Mouse (Mus musculus) layer of hippocampus, adult 9-10 months (tissue): ENCODE results near the gene Kiss1.
"Not testable (repeated sequence)": the region's sequence is repeated elsewhere in the genome, so short reads cannot be mapped to it uniquely, and the experiment has no call there.

Experiments
- DNase-seq: peaks from one replicate; pipeline ENCODE4 v3.0.0; 2022; ENCODE audit warnings: low spot score

The Kiss1 gene

DNA sequence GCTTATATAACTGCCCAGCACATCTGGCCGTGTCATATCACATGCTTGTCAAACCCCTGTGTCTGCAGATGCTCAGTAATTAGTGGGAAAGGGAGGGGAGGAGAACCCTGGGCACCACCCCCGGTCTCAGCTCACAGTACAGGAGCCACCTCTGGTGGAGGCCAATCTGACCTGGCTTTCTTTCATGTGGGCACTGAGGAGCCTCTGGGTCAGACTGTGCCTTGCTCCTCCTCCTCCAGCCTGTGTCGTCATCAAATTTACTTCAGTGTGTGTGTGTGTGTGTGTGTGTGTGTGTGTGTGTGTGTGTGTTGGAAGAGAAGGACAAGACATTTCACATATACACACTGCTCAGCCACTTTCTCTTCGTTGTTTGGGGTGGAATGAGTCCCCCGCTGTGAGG lies 1.7 kb downstream of the Kiss1 start:
- no peak for DNase-seq

DNA sequence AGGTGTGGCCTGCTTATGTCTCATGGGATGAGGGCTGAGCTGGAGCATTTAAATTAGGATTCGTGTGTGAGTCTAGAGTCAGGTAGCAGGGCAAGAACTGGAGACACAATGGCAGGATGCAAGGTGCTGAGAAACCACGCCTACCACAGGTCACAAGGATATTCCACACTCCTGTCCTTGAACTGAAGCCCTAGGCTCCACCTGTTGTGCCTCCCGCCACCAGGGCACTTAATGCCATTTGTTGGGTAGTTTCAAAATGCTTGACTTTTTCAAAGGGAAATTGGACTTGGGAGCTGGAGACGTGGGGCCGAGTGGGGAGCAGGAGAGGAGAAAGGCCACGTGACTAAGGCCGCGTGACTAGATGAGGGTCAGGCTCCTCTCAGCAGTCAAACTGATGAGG lies 4.3 kb downstream of the Kiss1 start:
- DNase-seq, result no peak

DNA sequence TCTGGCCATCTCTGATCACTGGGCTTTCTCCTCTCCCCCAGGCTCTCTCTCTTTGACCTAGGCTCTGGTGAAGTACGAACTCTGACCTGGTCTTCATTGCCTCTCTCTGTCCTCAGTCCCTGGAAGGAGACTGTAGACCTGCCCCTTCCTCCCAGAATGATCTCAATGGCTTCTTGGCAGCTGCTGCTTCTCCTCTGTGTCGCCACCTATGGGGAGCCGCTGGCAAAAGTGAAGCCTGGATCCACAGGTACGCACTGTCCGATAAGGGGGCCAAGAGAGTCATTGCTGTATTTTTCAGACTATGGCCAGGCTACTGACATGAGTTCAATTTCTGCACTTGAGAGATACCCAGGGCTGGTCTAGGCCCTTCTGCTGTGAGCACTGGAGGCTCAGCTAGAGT lies 5.4 kb downstream of the Kiss1 start:
- no peak for DNase-seq

DNA sequence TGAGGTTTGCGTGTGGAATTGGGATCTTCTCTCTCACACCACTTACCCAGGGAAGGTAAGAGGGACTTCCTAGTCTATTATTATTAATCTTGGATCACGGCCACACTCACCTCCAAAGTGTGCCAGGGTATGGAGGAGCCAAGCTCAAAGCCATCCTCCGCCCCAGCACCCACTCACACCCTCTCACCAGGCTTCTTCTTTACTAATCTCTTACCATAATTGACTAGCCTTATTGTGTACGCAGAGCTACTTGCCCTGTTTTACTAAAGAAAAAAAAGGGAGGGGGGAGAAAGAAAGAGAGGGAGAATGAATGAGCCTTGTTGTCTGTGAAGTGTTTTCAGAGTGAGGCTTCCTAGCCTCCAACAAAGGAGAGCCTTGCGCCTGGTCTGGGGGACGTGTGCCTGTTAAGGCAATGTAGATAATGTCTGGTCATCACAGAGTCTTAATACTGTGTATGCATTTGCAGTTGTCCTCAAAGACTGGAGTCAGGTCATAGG lies 6.7 kb downstream of the Kiss1 start:
- DNase-seq, result no peak

DNA sequence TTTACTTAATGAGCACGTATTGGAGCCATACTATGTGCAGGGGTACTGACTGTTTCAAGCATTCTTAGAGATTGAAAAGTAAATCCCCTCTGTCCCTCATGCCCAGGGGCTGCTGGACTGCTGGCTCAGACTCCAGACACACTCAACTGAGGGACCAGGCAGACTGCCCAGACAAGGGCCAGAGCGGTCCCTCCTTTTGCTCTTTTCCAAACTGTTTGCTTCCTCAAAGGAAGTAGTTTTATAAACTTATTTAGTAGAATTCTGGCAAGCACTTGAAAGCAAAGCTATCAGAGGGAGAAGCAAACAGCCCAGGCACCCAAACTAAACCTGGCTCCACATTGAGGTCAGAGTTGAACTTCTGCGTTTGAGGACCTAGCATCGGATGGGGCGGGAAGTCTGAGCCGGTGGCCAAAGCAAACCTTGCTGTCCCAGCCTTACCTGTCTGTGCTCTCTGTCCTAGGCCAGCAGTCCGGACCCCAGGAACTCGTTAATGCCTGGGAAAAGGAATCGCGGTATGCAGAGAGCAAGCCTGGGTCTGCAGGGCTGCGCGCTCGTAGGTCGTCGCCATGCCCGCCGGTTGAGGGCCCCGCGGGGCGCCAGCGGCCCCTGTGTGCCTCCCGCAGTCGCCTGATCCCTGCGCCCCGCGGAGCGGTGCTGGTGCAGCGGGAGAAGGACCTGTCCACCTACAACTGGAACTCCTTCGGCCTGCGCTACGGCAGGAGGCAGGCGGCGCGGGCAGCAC lies 7.4 kb downstream of the Kiss1 start:
- DNase-seq, result no peak

DNA sequence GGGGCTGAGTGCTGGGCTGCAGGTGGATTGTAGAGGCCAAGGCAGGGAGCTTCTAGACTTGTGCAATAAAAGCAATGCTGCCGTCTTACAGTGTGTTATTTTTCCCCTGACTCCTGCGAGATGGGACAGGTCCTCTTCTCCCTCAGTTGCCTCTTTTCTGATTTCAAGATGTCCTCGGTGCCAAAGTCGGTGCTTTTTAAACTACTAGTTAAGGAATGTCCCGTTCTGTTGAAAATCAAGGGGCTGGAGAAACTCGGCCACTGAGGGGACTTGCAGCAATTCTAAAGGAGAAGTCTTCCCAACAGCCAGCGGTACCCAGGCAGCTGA lies 7.9 kb downstream of the Kiss1 start:
- DNase-seq, result no peak

DNA sequence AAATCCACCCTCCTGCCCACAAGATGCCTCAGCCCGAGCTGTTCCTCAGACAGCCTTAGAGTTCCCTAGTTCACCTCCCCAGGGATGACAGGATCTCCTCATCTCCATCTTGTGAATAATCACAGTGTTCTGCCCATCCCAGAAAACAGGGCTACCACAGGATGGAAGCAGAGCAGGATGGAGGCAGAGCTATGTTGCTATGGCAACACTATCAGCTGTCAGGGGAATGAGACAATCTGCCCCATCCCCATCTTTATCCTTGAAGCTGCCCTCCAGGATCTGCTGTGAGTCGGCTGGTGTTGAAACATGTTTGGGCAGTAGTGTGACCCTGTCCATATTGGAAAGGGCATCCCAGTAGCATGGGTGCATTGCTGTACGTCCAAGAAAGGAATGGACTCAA lies 9.5 kb downstream of the Kiss1 start:
- DNase-seq, result no peak

DNA sequence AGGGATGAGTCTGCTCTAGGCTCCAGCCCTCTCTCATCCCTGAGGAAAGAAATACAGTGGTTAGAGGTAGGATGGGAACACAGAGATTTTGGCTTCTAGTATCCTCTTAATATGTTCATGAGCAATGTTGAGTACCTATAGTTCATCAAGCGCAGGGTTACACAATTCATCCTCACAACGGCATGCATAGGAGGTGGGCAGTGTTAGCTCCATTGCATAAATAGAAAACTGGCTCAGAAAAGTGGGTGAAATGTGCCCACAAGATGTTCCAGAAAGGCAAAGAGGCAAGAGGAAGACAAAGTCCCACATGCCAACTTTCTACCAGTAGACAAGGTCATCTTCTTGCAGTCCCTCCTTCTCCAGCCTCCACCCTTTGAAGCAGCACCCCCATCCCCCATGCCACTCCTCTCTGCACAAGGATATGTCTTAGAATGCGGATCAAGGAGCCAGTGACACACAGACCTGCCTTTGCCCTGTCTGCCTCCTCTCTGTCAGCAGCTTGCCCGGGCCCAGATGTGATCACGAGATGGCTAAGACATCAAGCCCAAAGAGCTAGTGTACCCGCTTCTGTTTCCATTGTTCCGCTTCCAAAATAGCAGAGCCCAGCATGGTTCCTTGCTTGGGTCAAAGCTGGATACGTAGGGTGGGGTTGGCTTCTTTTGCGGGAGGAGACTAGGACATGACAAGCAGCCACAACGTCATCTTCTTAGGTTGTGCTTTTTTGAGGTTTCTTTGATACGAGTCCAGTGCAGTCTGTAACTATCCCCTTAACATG lies 11.2 kb downstream of the Kiss1 start:
- no peak for DNase-seq

DNA sequence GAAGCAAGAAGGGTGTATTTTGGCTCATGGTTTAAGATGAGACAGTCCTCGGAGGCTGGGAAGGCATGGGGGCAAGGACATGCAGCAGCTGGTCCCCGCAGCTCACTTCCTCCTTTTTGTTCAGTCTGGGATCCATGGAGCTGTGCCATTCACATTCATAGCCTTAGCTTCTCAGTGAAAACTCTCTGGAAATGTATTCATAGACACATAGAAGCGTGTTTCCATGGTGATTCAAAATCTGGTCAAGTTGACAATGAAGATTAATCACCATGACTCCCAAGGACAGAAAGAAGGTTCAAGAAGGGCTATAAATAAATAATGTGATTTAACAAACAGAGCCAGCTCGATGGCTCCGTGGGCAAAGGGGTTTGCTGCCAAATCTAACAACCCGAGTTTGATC lies 12.3 kb downstream of the Kiss1 start:
- DNase-seq, result no peak

DNA sequence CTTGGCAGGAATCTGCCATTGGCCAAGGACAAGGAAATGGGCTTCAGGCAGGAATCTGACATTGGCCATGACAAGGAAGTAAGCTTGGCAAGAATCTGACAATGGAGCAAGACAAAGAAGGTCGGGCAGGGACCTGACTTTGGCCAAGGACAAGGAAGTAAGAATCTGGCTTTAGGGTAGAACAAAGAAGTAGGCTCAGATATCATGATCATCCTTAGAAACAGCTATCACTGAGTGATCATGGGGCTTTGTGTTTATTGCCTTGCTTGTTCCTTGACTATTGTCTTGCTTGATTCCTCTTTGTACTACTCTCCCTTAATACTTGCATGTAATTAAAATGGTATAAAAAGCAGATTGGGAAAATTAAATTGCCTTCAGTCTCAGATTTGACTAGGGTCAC lies 18.7 kb downstream of the Kiss1 start:
- DNase-seq, result not testable (repeated sequence)

DNA sequence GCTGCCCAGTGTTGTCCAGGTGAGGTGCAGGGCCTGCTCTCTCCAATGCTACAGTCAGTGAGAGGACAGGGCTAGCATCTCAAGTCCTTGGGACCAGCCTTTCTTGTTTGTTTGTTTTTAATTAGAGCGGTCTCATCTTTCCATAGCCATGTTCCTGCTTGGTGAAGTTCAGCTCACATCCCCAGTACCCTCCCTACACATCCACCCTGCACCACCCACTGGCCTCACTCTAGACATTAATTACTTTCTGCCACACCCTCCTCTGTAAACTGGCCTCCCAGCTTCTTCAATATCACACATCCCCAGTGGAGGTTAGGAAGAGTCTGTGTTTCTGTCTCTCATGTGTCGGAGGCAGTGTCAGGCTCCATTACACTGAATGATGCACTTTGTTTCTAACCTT lies 22.7 kb downstream of the Kiss1 start:
- DNase-seq, result no peak

DNA sequence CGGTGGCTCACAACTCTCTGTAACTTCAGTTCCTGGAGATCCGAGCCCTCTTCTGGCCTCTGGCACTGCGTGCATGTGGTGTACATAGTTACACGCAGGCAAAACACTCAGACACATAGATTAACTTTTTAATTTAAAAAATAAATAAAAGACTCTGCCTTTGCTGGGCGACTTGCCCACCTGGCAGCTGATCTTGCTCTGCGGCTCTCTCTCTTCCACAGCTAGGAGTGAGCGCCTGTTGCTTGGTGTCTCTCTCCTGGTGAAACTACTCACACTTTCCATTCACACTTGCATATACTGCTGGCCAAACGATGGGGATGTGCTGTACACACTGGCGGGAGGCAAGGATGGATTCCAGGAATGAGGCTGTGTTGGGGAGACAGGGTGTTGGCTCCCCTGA lies 24.9 kb downstream of the Kiss1 start:
- DNase-seq, result no peak

DNA sequence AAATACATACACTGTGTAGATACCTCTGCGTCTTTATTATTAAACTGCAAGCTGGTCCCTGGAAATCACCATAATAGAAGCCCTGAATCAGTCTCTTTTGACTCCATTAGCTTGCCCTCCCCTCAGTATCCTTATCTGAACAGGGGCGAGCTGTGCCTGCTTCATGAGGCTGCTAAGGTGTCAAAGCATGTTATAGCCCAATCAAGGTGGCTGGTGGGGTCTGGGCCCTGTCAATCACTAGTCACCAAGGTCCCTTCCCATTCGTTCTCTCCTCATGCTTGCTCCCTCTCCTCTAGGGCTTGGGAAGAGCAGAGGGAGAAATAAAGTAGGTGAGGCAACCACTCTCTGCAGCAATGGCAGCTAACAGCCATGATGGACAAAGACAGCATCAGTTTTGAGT lies 25.6 kb downstream of the Kiss1 start:
- DNase-seq, result no peak

DNA sequence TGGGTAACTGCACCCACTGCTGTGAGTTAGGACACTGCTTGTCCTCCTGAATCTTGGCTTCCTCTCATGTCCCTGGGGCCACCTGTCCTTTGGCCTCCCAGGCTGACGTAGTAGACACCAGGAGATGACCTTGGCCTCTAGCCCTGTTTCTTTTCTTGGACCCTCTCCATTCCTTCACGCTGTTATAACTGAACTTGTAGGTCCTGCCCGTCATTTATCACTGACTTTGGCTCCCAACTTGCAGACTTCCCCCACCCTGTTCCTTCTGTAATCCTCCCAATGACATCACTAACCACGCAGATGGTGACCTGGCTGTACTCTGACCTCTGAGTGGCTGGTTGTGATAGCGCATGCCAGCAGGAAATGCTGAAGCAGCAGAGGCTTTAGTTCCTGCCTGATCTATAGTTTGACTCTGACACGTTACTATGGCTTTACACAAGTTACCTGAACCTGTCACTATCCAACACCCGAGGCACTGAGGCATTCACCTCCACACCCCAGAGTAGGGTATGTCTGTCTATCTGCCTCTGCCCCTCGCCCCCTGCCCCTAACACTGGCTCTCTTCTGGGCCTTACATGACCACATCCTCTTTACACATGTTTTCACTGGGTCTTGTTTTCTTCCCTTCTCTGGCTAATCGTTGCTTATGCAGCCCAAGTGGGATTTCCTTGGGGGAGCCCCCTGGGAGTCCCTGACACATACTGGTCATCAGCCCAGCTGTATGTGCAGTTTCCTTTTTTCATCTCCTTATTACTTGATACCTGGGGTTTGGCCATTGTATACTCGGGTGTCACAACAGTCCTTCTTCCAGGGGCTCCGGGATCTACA lies 26.2 kb downstream of the Kiss1 start:
- DNase-seq, result no peak

DNA sequence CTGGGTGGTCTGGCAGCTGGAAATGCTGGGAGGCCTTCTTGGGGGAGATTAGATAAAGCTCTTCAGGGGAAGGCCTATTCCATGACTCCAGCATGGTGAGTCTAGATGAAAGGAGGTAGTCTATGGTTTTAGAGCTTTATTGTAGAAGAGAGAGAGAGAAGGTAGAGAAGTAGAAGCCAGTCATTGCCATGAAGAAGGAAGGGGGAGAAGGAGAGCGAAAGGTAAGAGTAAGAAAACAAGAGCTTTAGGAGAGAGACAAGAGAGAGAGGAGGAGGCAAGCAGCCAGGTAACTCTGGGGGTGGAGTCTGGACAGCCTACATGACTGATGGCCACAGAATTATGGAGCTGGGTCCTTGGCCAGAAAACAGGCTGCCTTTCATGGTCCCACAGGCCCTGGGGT lies 28.5 kb downstream of the Kiss1 start, which contains the start of gene Ren1:
Gene Ren1, plus strand, starts transcription at position 301 of the 400 bp plus-strand sequence.
- DNase-seq, result no peak

DNA sequence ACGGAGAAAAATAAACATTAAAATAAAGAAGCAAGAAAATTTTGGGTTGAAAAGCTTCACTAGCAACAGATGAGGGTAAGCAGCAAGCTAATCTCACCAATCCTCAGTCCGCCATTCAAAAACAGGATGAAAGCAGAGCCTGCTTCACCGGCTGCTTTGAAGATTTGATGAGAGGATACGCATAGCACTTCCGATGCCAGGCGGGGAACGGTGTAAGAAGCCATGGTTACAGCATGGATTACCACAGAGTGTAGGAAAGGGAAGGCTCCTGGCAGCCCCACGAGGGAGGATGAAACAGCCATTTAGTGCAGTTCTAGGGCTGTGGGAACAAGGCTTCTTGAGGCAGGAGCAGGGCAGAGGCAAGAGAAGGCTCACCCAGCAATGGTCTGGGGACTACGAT lies 30.1 kb downstream of the Kiss1 start:
- DNase-seq, result no peak

DNA sequence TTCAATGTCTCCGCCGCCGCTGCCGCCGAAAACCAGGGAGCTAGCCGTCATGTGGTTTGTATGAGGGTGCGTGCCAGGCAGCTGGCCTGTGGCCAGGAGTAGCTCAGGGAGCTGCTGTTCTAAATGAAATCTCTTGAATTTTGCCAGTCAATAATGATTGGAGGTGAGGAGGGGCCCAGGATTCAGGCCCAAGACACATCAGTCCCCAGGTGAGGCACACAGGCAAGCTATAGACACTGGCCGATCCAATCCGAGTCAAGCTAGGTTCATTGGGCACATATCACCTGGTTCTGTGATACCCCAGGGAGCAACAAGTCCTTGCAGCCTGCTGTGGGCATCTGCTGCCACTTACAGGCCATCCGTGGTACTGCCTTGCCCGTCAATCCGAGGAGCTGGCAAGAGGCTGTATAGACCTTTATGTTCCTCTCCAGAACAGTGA lies 31.7 kb downstream of the Kiss1 start:
- peak; percentile 73 for DNase-seq

DNA sequence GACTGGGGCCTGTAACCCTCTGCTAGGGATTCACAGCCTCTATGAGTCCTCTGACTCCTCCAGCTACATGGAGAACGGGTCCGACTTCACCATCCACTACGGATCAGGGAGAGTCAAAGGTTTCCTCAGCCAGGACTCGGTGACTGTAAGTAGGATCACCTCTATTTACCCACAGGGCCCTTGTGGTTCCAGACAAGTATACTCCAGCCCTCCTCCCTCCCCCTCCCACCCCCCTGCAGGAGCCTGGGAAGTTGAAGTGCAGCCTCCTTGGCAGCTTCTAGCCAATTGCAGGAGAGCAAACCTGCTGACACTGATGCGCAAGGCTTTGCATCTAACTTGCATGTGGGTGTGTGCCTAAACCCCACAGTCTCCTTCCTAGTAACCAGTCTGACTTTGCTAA lies 33.8 kb downstream of the Kiss1 start:
- DNase-seq, result no peak

DNA sequence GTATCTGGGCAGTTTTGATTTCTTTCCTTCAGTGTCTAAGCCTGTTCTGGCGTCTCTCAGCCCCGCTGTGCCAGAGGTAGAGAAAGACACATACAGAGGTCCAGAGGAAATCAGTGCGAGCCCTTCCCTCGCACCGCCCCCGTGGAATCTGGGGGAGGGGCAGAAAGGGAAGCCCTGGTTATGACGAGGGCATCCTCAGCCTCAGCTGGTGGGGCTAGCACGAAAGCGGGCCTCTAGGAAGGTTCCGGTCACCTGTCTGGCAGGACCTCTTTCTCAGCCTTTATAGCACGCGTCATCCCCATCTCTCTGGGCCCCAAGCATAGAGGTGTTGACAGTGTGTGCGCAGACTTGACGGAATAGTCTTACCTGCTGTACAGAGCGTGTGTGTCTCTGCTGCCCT lies 34.2 kb downstream of the Kiss1 start:
- no peak for DNase-seq

DNA sequence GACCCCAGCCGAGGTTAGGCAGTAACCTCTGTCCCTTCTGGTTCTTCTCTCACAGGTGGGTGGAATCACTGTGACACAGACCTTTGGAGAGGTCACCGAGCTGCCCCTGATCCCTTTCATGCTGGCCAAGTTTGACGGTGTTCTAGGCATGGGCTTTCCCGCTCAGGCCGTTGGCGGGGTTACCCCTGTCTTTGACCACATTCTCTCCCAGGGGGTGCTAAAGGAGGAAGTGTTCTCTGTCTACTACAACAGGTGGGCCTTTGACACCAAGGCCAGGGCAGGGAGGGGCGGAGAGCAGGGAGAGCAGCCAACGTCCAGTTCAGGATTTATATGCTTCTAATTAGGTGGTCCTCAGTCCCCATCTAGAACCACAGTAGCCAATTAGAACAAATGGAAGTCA lies 34.7 kb downstream of the Kiss1 start:
- no peak for DNase-seq

DNA sequence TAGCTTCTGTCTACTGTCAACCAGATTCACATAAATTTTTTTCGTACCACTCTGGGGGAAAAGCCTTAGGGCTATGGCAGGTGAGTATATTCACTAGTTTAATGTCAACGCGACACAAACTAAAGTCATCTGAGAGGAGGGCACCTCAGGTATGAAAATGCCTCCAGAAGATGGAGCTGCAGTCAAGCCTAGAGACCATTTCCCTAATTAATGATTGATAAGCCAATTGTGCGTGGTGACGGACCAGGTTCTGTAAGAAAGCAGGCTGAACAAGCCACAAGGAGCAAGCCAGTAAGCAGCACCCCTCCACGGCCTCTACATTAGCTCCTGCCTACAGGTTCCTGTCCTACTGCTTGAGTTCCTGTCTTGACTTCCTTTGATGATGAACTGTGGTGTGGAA lies 39.3 kb downstream of the Kiss1 start:
- no peak for DNase-seq

DNA sequence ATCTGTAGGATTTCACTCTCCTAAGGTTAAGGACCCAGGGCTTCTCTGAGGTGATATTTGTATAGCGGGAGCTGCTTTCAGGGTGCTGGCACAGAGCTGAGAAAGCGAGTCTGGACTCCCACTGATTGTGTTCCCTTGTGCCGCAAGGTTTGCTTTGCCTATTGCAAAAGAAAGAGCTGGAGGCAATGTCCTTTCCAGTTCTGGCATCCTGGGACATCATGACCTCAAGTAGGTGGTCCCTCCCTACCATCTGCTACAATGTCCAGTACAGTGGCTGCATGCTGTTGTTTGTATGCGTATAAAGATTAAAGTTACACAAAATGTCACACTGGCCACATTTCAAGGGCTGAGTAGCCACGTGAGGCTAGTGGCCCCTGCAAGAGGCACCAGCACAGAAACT lies 40.4 kb downstream of the Kiss1 start:
- DNase-seq, result no peak
